13 mouse cellular contexts compared by ENCODE assay signal in the genomic region with DNA sequence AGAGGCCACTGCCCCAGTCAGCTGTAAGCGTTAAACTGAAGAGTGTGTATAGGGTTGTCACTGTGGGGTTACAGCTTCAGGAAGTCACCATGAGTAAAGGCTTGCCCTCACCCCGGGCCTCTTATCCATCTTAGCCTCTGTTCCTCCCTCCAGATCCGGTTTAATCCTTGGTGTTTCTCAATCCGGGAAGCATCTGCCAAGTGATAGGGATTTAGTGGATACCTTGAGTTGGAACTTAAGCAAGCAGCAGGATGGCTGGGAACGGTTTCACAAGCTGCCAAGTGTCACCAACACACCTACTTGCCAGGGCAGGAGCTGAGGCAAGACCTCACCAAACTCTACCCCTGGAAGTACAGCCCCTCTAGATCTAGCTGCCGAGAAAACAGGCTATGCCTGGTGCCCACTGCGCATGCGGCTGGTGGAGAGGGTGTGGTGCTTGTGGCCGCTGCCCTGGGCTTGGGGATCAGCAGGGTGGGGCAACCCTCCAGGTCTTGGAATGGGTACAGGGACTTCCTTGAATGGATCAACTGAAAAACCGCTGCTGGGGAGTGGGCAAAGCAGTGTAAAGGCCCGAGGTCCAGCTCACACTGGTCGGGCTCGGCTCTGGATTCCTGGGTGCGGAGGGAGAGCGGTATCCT. TPM values are rescaled to one million over a fixed set of nuclear protein-coding genes. Genes with fewer than 3 reads are reported as not detected.
DNase-seq lines count a peak whose midpoint lies in the region; ATAC-seq and TF ChIP-seq lines count a peak whose summit lies in the region.
"Had no signal": no experiment of that assay in that cellular context is flagged by ENCODE, and none has a peak within 500 bp of the region (broad histone marks: within the 10 kb centered on the region; RNA-seq: fewer than 3 reads in every experiment).

No protein-coding gene starts in this region.

- WGBS in embryonic facial prominence, embryonic 13.5 days: 53% methylated on average over 15 of the region's 15 CpGs
- WGBS in limb, embryonic 13.5 days: 59% methylated on average over 15 of the region's 15 CpGs
- WGBS in small intestine, adult 2 months: 45% methylated on average over 15 of the region's 15 CpGs

- H3K4me1 ChIP-seq in embryonic facial prominence, embryonic 13.5 days: peaks cover 64% of the 10 kb centered on the region
- peaks cover 56% of the 10 kb centered on the region for H3K4me1 ChIP-seq in limb, embryonic 13.5 days
- H3K4me1 ChIP-seq in small intestine, adult 2 months (ENCODE audit: control insufficient read depth, insufficient read depth, insufficient read length, low read length): peaks cover 37% of the 10 kb centered on the region; the same call in 1 of the 2 replicates

- H3K27me3 ChIP-seq in embryonic facial prominence, embryonic 13.5 days: peaks cover 22% of the 10 kb centered on the region; the same call in 1 of the 2 replicates
- H3K27me3 ChIP-seq in limb, embryonic 13.5 days: peaks cover 21% of the 10 kb centered on the region
- H3K27me3 ChIP-seq in small intestine, adult 2 months (ENCODE audit: control insufficient read depth, insufficient read depth, low read length): peaks cover 4% of the 10 kb centered on the region; the same call in 1 of the 2 replicates
- H3K27me3 ChIP-seq: CH12.LX had no signal

- peak overlapping the region; percentile 97 for H3K9ac ChIP-seq in embryonic facial prominence, embryonic 13.5 days
- peak overlapping the region; percentile 94 for H3K9ac ChIP-seq in limb, embryonic 13.5 days
- H3K9ac ChIP-seq: liver, postnatal 0 days had no signal

- H3K4me3 ChIP-seq in embryonic facial prominence, embryonic 13.5 days: peak overlapping the region; percentile 83
- peak overlapping the region; percentile 78 for H3K4me3 ChIP-seq in limb, embryonic 13.5 days
- peak overlapping the region; percentile 76 for H3K4me3 ChIP-seq in small intestine, adult 2 months (ENCODE audit: low read depth, low read length)
- H3K4me3 ChIP-seq: heart, embryonic 10.5 days had no signal

- DNase-seq in lung, adult 18-20 months: peak; percentile 62 to 68
- DNase-seq in lung, postnatal 4 days: no peak
- no peak for DNase-seq in ovary, postnatal 36 days (ENCODE audit: low spot score)
- no peak for DNase-seq in T-cell, adult 2 months (ENCODE audit: low spot score)
- no peak for DNase-seq in cerebellum, adult 9-11 months
- DNase-seq: liver, postnatal 0 days; thymus, adult 2 months had no signal

- H3K9me3 ChIP-seq in embryonic facial prominence, embryonic 13.5 days: no peaks in the 10 kb centered on the region
- H3K9me3 ChIP-seq in limb, embryonic 13.5 days: peaks cover 6% of the 10 kb centered on the region; the same call in 1 of the 2 replicates
- H3K9me3 ChIP-seq: heart, embryonic 10.5 days had no signal

- peak overlapping the region; percentile 83 for H3K27ac ChIP-seq in embryonic facial prominence, embryonic 13.5 days
- H3K27ac ChIP-seq in limb, embryonic 13.5 days: peak overlapping the region; percentile 91; the same call in 1 of the 2 replicates
- H3K27ac ChIP-seq in small intestine, adult 2 months (ENCODE audit: insufficient read depth, low read depth, low read length): peak overlapping the region; percentile 35

- no peak for TF ChIP-seq POLR2A in small intestine, adult 2 months (IDR thresholded peaks at IDR 0.05; ENCODE audit: low read depth, low read length)

- H3K4me2 ChIP-seq in embryonic facial prominence, embryonic 13.5 days: peak overlapping the region; percentile 80
- peak overlapping the region; percentile 91 for H3K4me2 ChIP-seq in limb, embryonic 13.5 days (replicated peaks)

- TF ChIP-seq CTCF in small intestine, adult 2 months (IDR thresholded peaks at IDR 0.05; ENCODE audit: extremely low read depth, insufficient read length, insufficient replicate concordance, low read depth, low read length): no peak

- peaks cover 4% of the 10 kb centered on the region for H3K36me3 ChIP-seq in embryonic facial prominence, embryonic 13.5 days
- peaks cover 8% of the 10 kb centered on the region for H3K36me3 ChIP-seq in limb, embryonic 13.5 days
- H3K36me3 ChIP-seq in small intestine, adult 2 months (ENCODE audit: control insufficient read depth, insufficient read depth, low read length): no peaks in the 10 kb centered on the region
- H3K36me3 ChIP-seq: heart, embryonic 10.5 days had no signal

- no peak for ATAC-seq in embryonic facial prominence, embryonic 13.5 days (ENCODE audit: insufficient number of reproducible peaks, insufficient read depth, low FRiP score, low TSS enrichment, low read depth)
- no peak for ATAC-seq in limb, embryonic 13.5 days (ENCODE audit: low FRiP score, low read depth)
- ATAC-seq: forebrain, embryonic 14.5 days; liver, postnatal 0 days had no signal

RNA-seq across cellular contexts. Expression of gene Nbl1, which starts 2.4 kb away (rescaled TPM):
- 144 and 187 TPM in 2 replicates for polyA plus RNA-seq in embryonic facial prominence, embryonic 13.5 days (2015; fragmentation: Nextera tagmentation; extraction: Ambion mirVana)
- 140 and 143 TPM in 2 replicates for polyA plus RNA-seq in limb, embryonic 13.5 days (2015; fragmentation: Nextera tagmentation; extraction: Ambion mirVana)
- polyA plus RNA-seq in small intestine, adult 2 months (2012; rRNA removed): 72.9 and 160 TPM in 2 replicates

RNA-seq across cellular contexts. Expression of gene Htr6, which starts 15.1 kb away (rescaled TPM):
- 0.22 and 0.51 TPM in 2 replicates for polyA plus RNA-seq in embryonic facial prominence, embryonic 13.5 days (2015; fragmentation: Nextera tagmentation; extraction: Ambion mirVana)
- polyA plus RNA-seq in limb, embryonic 13.5 days (2015; fragmentation: Nextera tagmentation; extraction: Ambion mirVana): 0.27 and 0.34 TPM in 2 replicates
- 0.76 and 1.8 TPM in 2 replicates for polyA plus RNA-seq in small intestine, adult 2 months (2012; rRNA removed)
- polyA plus RNA-seq: heart, embryonic 10.5 days; liver, postnatal 0 days; thymus, adult 2 months had no signal

RNA-seq across cellular contexts. Expression of gene Minos1, which starts 40.5 kb away (rescaled TPM):
- polyA plus RNA-seq in embryonic facial prominence, embryonic 13.5 days (2015; fragmentation: Nextera tagmentation; extraction: Ambion mirVana): 459 and 517 TPM in 2 replicates
- 441 and 454 TPM in 2 replicates for polyA plus RNA-seq in limb, embryonic 13.5 days (2015; fragmentation: Nextera tagmentation; extraction: Ambion mirVana)
- polyA plus RNA-seq in small intestine, adult 2 months (2012; rRNA removed): 15.4 and 29.4 TPM in 2 replicates

Comparison
In these comparisons a context has a peak if more than half of its experiments do, and no peak if none do; other contexts are left out.
1. DNase-seq: peak in lung, adult 18-20 months (2 of 2); none in lung, postnatal 4 days (0 of 2), ovary, postnatal 36 days (single experiment), T-cell, adult 2 months (single experiment) and cerebellum, adult 9-11 months (single experiment).
2. H3K27ac ChIP-seq: peak in every context shown above with its lines; median percentile 91 in limb, embryonic 13.5 days; 83 in embryonic facial prominence, embryonic 13.5 days; 35 in small intestine, adult 2 months.
3. RNA of gene Minos1, which starts 40.5 kb away (polyA plus RNA-seq): 459 to 517 TPM in embryonic facial prominence, embryonic 13.5 days and 441 to 454 TPM in limb, embryonic 13.5 days; 15.4 to 29.4 TPM in small intestine, adult 2 months; every median in the first group is over 10 times any median in the second.
4. Peak in every context shown above with its lines, with median percentiles within 50 percentile points of each other: H3K4me3 ChIP-seq.